Mouse (Mus musculus) naive thymus-derived CD4-positive, alpha-beta T cell, adult 2 months (primary cell): Measurements from ENCODE around the gene Rtl3.

Experiments
- DNase-seq: peaks from one replicate; pipeline ENCODE4 v3.0.0-alpha.2; 2011; ENCODE audit warnings: low read depth

The Rtl3 gene

DNA sequence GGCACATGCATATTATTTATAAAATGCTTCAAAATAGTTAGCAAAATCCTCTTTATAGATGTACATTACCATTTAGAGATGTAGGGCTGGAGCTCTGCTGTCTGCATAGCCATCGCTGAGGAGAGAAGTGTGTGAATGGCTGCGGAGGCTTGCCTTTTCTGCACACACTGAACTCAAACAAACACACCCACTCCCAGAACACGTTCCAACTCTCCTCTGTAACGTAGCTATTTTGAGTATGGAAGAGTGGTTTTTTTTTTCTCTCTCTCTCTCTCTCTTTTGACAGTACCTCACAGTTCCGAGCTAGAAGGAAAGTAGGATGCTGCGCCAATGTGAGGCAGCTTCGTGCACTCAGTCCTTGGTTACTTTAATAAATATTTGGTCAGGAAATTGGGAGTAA is at the start of gene Rtl3:
Gene Rtl3, minus strand, starts transcription at position 236 of the 400 bp plus-strand sequence.
- DNase-seq = no peak

DNA sequence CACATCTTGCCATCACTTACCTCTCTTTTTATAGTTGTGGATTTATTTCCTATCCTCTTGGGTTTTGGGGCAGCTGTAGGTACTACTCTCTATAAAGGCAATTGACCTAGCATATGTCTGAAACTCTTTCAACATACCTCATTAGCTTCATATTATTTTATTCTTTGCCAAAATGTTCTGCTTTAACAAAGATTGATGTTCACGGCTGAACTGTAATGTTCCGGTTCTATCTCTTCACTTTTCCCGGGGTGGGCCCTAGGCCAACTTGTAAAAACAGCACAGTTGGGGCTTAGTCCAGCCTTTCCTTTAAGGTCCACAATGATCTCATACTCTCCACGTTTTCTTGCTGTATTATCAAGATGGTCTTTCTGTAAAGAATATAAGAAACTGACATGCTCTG is 31.9 kb upstream of the Rtl3 start:
- no peak for DNase-seq

DNA sequence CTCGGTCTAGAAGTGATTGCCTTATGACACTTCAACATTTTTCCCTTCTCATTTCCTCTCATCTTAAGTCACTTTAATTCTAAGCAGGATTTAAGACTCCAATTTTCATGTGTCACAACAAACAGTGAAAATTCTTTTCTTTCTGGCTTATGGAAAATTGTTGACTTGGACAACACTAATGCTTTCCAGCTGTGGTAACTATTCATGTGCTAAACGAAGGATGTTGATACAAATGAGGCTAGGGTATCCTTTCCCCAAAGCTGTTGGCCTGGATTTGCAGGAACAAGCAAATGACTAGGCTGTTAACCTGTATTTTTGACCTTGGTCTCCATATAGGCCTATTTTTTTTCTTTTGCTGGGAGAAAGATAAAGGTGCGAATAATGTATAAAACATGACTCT is 31.4 kb upstream of the Rtl3 start:
- no peak for DNase-seq

DNA sequence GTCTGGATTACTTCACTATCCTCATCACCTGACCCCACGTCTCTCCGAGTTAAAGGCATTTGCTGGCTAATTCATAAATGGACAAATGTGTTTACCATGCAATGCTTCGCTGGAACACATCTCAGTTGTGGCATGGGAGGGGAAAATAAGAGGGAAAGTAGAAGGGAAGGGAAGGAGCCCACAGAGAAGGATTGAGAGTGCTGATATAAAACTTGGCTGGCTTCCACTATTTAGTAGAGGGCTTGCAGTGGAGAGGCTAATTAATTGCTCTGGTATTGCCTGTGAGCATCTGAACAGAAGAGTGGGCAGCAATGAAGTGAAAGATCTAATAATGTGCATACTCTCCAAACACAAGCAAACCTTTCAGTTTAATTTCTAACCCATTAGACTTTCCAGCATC is 31.0 kb upstream of the Rtl3 start:
- DNase-seq = no peak

DNA sequence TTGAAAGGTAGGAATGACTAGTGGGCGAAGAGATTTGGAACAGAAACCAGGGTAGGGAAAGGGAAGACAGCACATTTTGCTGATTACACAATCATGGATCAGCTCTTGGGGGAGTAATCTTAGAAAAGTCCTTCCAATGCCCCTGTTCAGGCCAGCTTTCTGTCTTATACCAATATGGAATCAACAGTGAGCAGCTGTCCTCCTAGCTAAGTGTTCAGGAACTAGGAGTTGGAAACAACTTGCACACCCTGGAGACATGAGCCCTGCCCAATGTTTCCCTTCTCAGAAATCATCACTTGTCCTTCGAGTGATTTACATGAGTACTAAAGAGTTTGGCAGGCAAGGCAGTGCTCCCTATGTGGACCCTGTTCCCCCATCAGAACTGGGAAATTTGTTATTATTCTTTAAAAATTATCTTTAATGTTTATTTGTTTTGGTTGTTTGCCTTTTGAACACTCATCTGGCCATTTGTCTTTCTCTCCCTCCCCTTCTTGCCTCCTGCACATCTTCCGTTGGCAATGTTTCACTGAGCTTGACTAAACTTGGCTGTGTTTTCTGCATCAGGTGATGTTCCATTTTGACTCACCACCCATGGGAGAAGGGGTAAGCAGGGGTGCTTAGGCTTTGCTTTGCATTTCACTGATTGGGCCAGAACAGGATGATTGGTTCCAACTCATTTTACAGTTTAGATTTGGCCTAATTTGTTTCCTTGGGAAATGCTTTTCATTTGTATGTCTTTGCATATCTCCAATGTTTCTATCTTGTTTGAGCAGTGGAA is 13.3 kb upstream of the Rtl3 start:
- no peak for DNase-seq

DNA sequence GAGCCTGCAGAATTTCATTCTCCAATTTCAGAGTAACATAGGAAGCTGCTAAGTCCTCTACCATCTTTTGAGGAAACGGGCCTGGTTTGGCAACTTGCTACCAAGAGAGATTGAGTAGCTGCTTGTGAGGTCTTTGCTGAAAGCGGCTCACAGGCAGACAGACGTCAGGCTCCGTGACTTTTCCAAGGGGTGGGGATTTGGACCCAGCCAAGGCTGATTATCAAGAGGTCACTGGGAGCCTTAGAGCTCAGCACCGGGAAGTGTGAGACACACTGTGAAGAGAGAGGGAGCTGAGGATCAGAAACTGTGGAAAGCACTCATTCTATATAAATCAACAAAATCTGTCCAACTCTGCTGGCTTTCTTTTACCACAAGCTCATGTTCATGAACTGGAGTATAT is 853 bp downstream of the Rtl3 start:
- no peak for DNase-seq

DNA sequence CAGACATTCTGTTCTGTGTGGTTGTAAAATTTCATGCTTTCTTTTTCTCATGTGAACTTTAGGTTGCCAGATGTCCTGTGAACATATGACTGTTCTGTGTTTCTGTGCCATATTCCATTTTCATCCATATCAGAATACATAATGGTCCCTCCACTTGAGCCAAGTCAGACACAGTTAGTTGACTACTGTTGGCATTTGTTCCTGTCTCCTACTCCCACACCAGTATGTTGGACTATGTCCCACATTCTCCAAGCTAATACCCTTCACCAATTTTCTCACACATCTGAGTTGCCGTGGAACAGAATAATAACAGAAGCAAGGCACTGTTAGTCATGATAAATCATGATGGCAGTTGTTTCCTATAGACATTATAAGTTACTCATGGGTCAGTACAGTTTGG is 9.9 kb downstream of the Rtl3 start:
- no peak for DNase-seq

DNA sequence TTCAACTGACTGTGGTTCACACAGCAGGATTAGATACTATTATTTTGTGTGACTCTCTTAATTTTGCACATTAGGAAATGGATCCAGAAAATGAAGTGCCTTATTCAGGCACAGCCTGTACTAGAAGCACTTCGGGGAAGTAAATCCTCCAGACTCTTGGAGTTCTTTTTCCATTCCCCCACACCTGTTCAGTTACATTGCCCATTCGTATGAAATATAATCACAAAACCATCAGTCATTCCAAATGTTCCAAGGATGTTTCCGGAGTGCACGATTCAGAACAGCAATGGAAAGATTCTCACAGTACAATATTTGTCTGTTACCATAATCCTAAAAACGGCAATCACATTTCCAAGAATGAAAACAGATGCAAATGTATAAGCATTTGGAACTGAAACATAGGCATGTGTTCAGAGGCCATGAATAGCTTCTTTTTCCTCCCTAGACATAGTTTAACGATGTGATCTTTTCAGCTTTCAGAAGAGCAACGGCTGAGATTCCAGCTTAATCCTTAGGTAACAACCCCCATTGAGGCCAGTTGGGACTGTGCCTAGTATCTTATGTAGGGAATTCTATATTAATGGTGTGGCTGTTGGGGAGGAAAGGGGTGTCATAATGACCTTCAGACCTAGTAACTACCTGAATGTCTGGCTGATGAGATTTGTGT is 30.8 kb downstream of the Rtl3 start:
- DNase-seq = no peak

DNA sequence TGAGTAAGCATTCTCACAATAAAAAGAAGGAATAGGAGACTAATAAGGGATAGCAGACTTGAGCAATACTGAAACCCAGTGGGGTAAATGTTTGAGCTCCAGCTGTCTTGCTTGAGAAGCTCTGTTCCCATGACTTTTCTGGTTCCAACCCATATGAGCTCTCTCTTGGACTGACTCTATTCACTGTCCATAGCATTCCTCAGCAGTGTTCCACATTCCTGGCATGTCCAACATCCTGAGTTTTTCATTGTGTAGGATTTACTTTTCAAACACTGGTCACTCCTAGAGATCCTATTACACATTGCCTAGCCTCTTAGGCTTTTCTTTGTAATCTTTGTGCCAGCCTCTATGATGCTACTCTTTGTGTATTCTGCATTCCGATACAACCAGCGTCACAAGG is 36.1 kb downstream of the Rtl3 start:
- no peak for DNase-seq

DNA sequence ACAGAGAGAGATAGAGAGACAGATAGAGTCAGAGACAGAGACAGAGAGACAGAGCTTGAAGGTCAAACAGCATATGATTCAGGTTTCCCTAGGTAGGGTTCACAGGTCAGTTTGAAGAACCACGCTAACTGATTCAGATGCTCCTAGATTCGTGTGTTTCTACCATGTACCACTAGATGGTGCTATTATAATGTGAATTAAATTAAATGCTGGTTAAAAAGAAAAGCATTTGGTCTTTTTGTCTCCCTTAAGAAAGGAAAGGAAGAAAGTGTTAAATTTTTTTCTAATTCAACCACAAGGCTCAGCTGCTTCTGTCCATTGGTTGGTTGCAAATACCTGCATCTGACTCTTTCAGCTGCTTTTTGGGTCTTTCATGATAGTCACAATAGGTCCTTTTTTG is 45.8 kb downstream of the Rtl3 start:
- peak; percentile 65 for DNase-seq
